Mouse (Mus musculus) erythroblast, embryonic 14.5 days (primary cell): ENCODE measurements at regions not wholly inside any gene's neighbourhood (a gene's known extent, or its start where the extent isn't known, plus 50 kb on each side); places are given as distances from the start of the nearest gene placed in this dataset.

Source experiments
- H3K27me3 ChIP-seq: 2 replicates; pipeline ENCODE4 v1.6.1; 2012; ENCODE audit warnings: inconsistent platforms; ENCODE audit not compliant: control insufficient read depth
- H3K36me3 ChIP-seq: 2 replicates; pipeline ENCODE4 v1.6.1; 2012; ENCODE audit warnings: mild to moderate bottlenecking, inconsistent platforms; ENCODE audit not compliant: control insufficient read depth
- H3K4me1 ChIP-seq: 2 replicates; pipeline ENCODE4 v1.6.1; 2012; ENCODE audit warnings: inconsistent platforms; ENCODE audit not compliant: control insufficient read depth
- H3K4me3 ChIP-seq: replicated peaks from 2 replicates; pipeline ENCODE3; 2012; ENCODE audit warnings: moderate library complexity, mild to moderate bottlenecking, inconsistent platforms
- H3K9me3 ChIP-seq: 2 replicates; pipeline ENCODE4 v1.6.1; 2012; ENCODE audit warnings: low read length, inconsistent platforms, mixed read lengths; ENCODE audit not compliant: control insufficient read depth
- GATA1 ChIP-seq: IDR thresholded peaks from 2 replicates; pipeline ENCODE4 v1.6.1; 2012; ENCODE audit warnings: low read length, inconsistent platforms, mixed read lengths
- TAL1 ChIP-seq: IDR thresholded peaks from 3 replicates; pipeline ENCODE4 v1.6.1; 2012; ENCODE audit warnings: low read length, inconsistent platforms, mixed read lengths

DNA sequence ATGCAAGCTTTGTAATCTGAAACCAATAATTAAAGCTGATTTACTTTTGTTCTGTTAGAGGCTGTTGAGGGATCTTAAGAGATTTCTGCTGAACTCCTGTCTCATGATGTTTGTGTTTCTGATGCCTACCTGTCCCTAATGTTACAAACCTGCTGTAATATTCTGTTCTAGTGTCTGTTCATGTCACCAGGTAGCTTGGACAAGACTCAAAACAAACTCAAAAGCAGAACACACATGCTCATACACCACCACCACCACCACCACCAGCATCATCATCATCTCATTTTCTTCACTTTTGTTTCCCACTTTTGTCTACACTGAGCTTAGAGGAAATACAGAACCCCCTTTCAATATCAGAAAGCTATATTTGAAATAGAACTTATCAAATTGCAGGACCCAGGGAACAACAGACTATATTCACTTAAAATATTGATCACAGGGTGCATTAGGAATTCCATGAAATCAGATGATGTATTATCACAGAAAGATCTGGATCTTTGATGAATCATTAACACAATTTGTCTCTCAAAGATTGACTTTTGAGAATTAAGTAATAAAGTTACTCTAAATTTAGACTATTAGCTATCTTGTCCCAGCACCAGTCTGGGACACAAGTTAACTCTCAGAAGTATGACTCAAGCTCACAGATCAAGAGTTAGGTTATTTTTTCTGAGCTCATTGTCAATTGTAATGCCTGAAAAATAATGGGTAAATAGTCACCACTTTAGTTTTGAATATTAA, 521.0 kb downstream of the 1190002N15Rik start:
- Histone ChIP-seq H3K4me1 (no peaks in the 10 kb centered on the region), H3K4me3 (no peak overlapping the region), H3K9me3 (no peaks in the 10 kb centered on the region), H3K27me3 (no peaks in the 10 kb centered on the region), H3K36me3 (no peaks in the 10 kb centered on the region)
- TF ChIP-seq GATA1 = no peak
- no peak for TF ChIP-seq TAL1

GRCm38 (mm10) chr9:93992216-93992615, 545.7 kb downstream of the 1190002N15Rik start:
- Histone ChIP-seq H3K27me3 (no peaks in the 10 kb centered on the region), H3K36me3 (no peaks in the 10 kb centered on the region), H3K4me3 (no peak overlapping the region), H3K9me3 (no peaks in the 10 kb centered on the region), H3K4me1 (no peaks in the 10 kb centered on the region)
- TF ChIP-seq TAL1 (no peak), GATA1 (no peak)

- Histone ChIP-seq H3K27me3 (no peaks in the 10 kb centered on the region), H3K9me3 (no peaks in the 10 kb centered on the region), H3K4me3 (no peak overlapping the region), H3K4me1 (no peaks in the 10 kb centered on the region), H3K36me3 (no peaks in the 10 kb centered on the region)
- TF ChIP-seq TAL1 (no peak), GATA1 (no peak)
Observed at GRCm38 (mm10) chr9:93991141-93991540, 546.7 kb downstream of the 1190002N15Rik start.

DNA sequence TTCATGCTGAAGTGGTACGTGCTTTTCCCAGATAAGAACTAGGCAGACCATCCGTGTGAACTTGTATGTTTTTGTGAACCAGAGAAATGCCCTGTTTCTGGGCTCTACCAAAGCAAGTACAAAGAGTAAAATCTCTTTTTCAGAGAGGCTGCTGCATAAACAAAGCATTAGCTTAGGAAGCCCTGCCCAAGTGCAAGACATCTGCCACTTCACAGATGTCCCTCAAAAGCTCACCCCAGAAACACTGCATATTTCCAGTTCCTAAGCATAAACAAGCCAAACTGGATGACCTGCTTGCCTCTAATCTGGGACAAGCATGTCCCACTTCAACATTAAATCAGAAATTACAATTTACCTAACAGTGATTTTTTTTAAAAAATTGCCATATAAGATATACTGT, 556.7 kb downstream of the 1190002N15Rik start:
- Histone ChIP-seq H3K4me3 (no peak overlapping the region), H3K36me3 (no peaks in the 10 kb centered on the region), H3K27me3 (no peaks in the 10 kb centered on the region), H3K4me1 (no peaks in the 10 kb centered on the region), H3K9me3 (no peaks in the 10 kb centered on the region)
- no peak for TF ChIP-seq GATA1
- no peak for TF ChIP-seq TAL1

DNA sequence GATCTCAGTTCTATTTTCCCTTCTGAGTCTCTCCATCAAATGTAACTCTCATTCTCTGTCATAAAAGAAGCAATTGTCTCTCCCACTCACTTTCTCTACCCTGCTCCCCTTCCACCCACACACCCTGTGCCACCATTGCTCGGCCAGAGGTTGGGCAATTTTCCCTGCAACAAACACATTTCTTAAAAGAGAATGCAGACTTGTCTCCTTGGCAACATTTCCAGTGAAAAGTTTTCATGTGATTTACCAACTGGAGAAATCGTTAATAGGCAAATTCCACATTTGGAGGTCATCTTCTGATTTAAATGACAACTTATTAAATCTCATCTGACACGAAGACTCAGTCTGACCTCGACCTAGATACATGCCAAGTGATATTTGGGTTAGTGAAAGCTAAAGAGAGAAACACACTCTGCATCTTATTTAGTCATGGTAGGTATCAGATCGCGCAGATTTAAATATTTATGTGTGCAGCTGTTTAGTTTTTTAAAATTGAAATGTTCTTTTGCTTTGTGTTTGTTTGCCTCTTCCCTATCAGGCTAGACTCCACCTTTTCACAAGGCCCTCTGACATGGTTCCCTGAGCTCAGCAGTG, 568.1 kb downstream of the 1190002N15Rik start:
- Histone ChIP-seq H3K27me3 (no peaks in the 10 kb centered on the region), H3K4me1 (no peaks in the 10 kb centered on the region), H3K4me3 (no peak overlapping the region), H3K9me3 (0 out of 2 replicates have a peak, but pooled peaks cover 2% of the 10 kb centered on the region), H3K36me3 (no peaks in the 10 kb centered on the region)
- TF ChIP-seq GATA1 = no peak
- no peak for TF ChIP-seq TAL1

DNA sequence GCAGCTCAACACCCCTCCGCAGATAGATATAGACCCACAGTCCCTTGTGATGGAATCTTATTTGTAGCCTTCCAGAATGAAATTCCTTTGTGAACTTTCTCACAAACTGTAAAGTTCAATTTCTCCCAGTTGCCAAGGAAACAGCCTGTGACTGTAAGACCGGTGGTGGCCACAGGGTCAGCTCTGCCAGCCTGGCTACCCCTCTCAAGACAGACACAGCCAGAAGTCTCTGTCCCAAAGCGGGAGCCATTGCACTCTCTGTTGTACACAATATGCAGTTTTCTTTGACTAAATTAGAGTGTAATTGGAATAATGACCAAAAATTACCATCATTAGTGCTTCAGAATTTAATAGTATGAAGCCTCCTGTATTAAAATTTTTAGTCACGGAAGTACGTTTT, 568.8 kb downstream of the 1190002N15Rik start:
- TF ChIP-seq GATA1 (no peak), TAL1 (no peak)
- no peaks in the 10 kb centered on the region for H3K27me3 ChIP-seq
- no peaks in the 10 kb centered on the region for H3K36me3 ChIP-seq

GRCm38 (mm10) chr9:93955235-93956040, 582.4 kb downstream of the 1190002N15Rik start:
- Histone ChIP-seq H3K4me1 (no peaks in the 10 kb centered on the region), H3K36me3 (no peaks in the 10 kb centered on the region), H3K27me3 (no peaks in the 10 kb centered on the region), H3K4me3 (no peak overlapping the region), H3K9me3 (peaks cover 4% of the 10 kb centered on the region; the same call in 1 of the 2 replicates)
- TF ChIP-seq TAL1 (no peak), GATA1 (no peak)

More for the DNA sequence above, 568.8 kb downstream of the 1190002N15Rik start:
- 0 out of 2 replicates have a peak, but pooled peaks cover 2% of the 10 kb centered on the region for H3K9me3 ChIP-seq
- no peaks in the 10 kb centered on the region for H3K4me1 ChIP-seq
- H3K4me3 ChIP-seq = no peak overlapping the region

DNA sequence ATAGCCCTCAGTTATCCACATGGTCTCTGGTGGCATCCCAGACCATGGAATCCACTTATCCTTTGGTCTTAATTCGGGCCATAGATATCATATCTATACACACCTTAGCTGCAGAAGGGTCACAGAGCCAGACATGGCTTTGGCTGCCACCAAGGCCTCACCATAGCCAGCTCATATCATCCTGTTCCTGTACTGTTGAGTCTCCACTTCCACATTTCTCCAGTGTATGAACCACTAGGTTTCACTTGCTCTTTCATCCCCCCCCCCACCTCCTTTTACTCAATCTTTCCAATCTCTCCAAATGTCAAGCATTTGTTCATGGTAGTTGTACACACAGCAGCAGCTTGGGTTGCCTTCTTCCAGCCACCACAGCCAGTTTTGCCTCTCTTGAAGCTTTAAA, 589.2 kb downstream of the 1190002N15Rik start:
- H3K36me3 ChIP-seq = no peaks in the 10 kb centered on the region
- no peak overlapping the region for H3K4me3 ChIP-seq
- H3K4me1 ChIP-seq = no peaks in the 10 kb centered on the region
- peaks cover 14% of the 10 kb centered on the region for H3K9me3 ChIP-seq
- TF ChIP-seq TAL1 (no peak), GATA1 (no peak)
- H3K27me3 ChIP-seq = no peaks in the 10 kb centered on the region

DNA sequence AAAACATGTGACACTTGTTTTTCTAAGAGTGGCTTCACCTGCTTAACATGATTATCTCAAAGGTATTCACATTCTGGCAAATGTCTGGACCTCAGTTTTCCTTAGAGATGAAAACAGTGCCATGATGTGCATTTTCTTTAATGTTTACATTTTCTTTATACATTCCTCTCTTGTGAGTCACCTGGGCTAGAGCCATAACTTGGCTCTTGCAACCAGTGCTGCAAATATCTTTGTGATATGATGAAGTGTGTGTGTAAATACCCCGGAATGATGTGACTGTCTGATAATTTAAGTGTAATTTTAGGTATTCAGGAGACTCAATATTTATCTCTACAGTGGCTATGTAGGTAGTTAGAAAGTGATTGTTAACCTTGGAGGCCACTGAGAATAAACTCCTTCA, 590.8 kb downstream of the 1190002N15Rik start:
- TF ChIP-seq TAL1 (no peak), GATA1 (no peak)
- Histone ChIP-seq H3K27me3 (no peaks in the 10 kb centered on the region), H3K9me3 (peaks cover 14% of the 10 kb centered on the region), H3K4me3 (no peak overlapping the region), H3K36me3 (no peaks in the 10 kb centered on the region), H3K4me1 (no peaks in the 10 kb centered on the region)
